Mouse (Mus musculus) myocyte (in vitro differentiated cells): ENCODE measurements at regions not wholly inside any gene's neighbourhood (a gene's known extent, or its start where the extent isn't known, plus 50 kb on each side); places are given as distances from the start of the nearest gene placed in this dataset.

ENCODE experiments used
- H3K27me3 ChIP-seq: one replicate; pipeline ENCODE4 v1.6.1; 2011; ENCODE audit not compliant: control insufficient read depth, insufficient read depth, insufficient read length
- H3K36me3 ChIP-seq: one replicate; pipeline ENCODE4 v1.6.1; 2011; ENCODE audit not compliant: control insufficient read depth, insufficient read depth
- H3K4me2 ChIP-seq: one replicate; pipeline ENCODE4 v1.6.1; 2011; ENCODE audit warnings: low read depth, control low read depth
- H3K4me3 ChIP-seq: one replicate; pipeline ENCODE4 v1.5.1; 2011; ENCODE audit warnings: mild to moderate bottlenecking, control low read depth, moderate library complexity
- H3K79me2 ChIP-seq: one replicate; pipeline ENCODE4 v1.6.1; 2011; ENCODE audit not compliant: control insufficient read depth, insufficient read depth
- H3ac ChIP-seq: one replicate; pipeline ENCODE4 v1.6.1; 2011; ENCODE audit not compliant: control insufficient read depth, insufficient read length
- CEBPB ChIP-seq: IDR thresholded peaks from 2 replicates; pipeline ENCODE4 v1.6.1; 2011; ENCODE audit warnings: mild to moderate bottlenecking, moderate library complexity; ENCODE audit not compliant: poor library complexity, insufficient read depth, severe bottlenecking
- E2F4 ChIP-seq: IDR thresholded peaks from one replicate; pipeline ENCODE4 v1.6.1; 2011; ENCODE audit warnings: mild to moderate bottlenecking, control low read depth, moderate library complexity; ENCODE audit not compliant: insufficient read depth
- MAX ChIP-seq: IDR thresholded peaks from one replicate; pipeline ENCODE4 v1.6.1; 2011; ENCODE audit warnings: low read depth, mild to moderate bottlenecking, control low read depth
- MYOD1 ChIP-seq, 3 experiments: IDR thresholded peaks; one replicate each; pipeline ENCODE4 v1.6.1; 2011; ENCODE audit warnings: control low read depth in 2 of 3, low read depth in 2 of 3, mild to moderate bottlenecking in 2 of 3, moderate library complexity in 1 of 3; ENCODE audit not compliant: insufficient read length in 2 of 3, control insufficient read depth in 1 of 3
- MYOG ChIP-seq, 3 experiments: IDR thresholded peaks; one replicate each; pipeline ENCODE4 v1.6.1; 2011; ENCODE audit warnings: control low read depth in 2 of 3, low read depth in 2 of 3, mild to moderate bottlenecking in 2 of 3; ENCODE audit not compliant: insufficient read length in 2 of 3, control insufficient read depth in 1 of 3, insufficient read depth in 1 of 3
- POLR2A ChIP-seq: IDR thresholded peaks from one replicate; pipeline ENCODE4 v1.6.1; 2011; ENCODE audit warnings: low read depth, mild to moderate bottlenecking, control low read depth, moderate library complexity; ENCODE audit not compliant: insufficient read length
- POLR2AphosphoS2 ChIP-seq: IDR thresholded peaks from one replicate; pipeline ENCODE4 v1.6.1; 2011; ENCODE audit warnings: low read depth, control low read depth; ENCODE audit not compliant: insufficient read length
- REST ChIP-seq: IDR thresholded peaks from one replicate; pipeline ENCODE4 v1.6.1; 2011; ENCODE audit warnings: mild to moderate bottlenecking, control low read depth, moderate library complexity; ENCODE audit not compliant: insufficient read depth, insufficient read length
- SRF ChIP-seq: IDR thresholded peaks from one replicate; pipeline ENCODE4 v1.6.1; 2011; ENCODE audit warnings: low read depth; ENCODE audit not compliant: control insufficient read depth, insufficient read length
- TCF12 ChIP-seq: IDR thresholded peaks from one replicate; pipeline ENCODE4 v1.6.1; 2011; ENCODE audit warnings: mild to moderate bottlenecking, control low read depth; ENCODE audit not compliant: poor library complexity, insufficient read depth, severe bottlenecking
- TCF3 ChIP-seq: IDR thresholded peaks from one replicate; pipeline ENCODE4 v1.6.1; 2011; ENCODE audit warnings: low read depth, control low read depth; ENCODE audit not compliant: insufficient read length
- USF1 ChIP-seq: IDR thresholded peaks from one replicate; pipeline ENCODE4 v1.6.1; 2011; ENCODE audit warnings: low read depth, mild to moderate bottlenecking, control low read depth, moderate library complexity

- Histone ChIP-seq H3K36me3 (no peaks in the 10 kb centered on the region), H3K79me2 (no peaks in the 10 kb centered on the region), H3K4me3 (no peak overlapping the region), H3ac (no peak overlapping the region), H3K4me2 (no peak overlapping the region), H3K27me3 (no peaks in the 10 kb centered on the region)
- TF ChIP-seq CEBPB (no peak), MYOD1 (IDR thresholded peaks at IDR 0.05; ENCODE audit: control insufficient read depth in 1 of 3, insufficient read length in 2 of 3, low read depth in 2 of 3) (no peak), MYOG (IDR thresholded peaks at IDR 0.05; ENCODE audit: control insufficient read depth in 1 of 3, insufficient read depth in 1 of 3, insufficient read length in 2 of 3, low read depth in 2 of 3) (no peak), TCF3 (no peak), POLR2AphosphoS2 (no peak), E2F4 (no peak), POLR2A (no peak), REST (no peak), MAX (no peak), USF1 (no peak), TCF12 (no peak), SRF (no peak)
Observed at GRCm38 (mm10) chr5:85485157-85485556, 580.2 kb downstream of the Cenpc1 start.

GRCm38 (mm10) chr5:85467811-85468210, 597.6 kb downstream of the Cenpc1 start:
- H3K27me3 ChIP-seq = no peaks in the 10 kb centered on the region

GRCm38 (mm10) chr5:85467151-85467550, 598.2 kb downstream of the Cenpc1 start:
- Histone ChIP-seq H3K4me2 (no peak overlapping the region), H3K4me3 (no peak overlapping the region), H3K27me3 (no peaks in the 10 kb centered on the region), H3K36me3 (no peaks in the 10 kb centered on the region), H3K79me2 (no peaks in the 10 kb centered on the region), H3ac (no peak overlapping the region)
- TF ChIP-seq MYOG (IDR thresholded peaks at IDR 0.05; ENCODE audit: control insufficient read depth in 1 of 3, insufficient read depth in 1 of 3, insufficient read length in 2 of 3, low read depth in 2 of 3) = no peak
- no peak for TF ChIP-seq CEBPB
- no peak for TF ChIP-seq E2F4
- no peak for TF ChIP-seq MYOD1 (IDR thresholded peaks at IDR 0.05; ENCODE audit: control insufficient read depth in 1 of 3, insufficient read length in 2 of 3, low read depth in 2 of 3)
- TF ChIP-seq SRF = no peak
- no peak for TF ChIP-seq USF1
- TF ChIP-seq MAX = no peak
- no peak for TF ChIP-seq POLR2A
- no peak for TF ChIP-seq TCF12
- TF ChIP-seq POLR2AphosphoS2 = no peak

More at GRCm38 (mm10) chr5:85467811-85468210, 597.6 kb downstream of the Cenpc1 start:
- no peaks in the 10 kb centered on the region for H3K79me2 ChIP-seq
- TF ChIP-seq TCF12 (no peak), POLR2A (no peak), MAX (no peak)
- H3K4me3 ChIP-seq = no peak overlapping the region
- no peak overlapping the region for H3ac ChIP-seq
- no peak overlapping the region for H3K4me2 ChIP-seq
- no peaks in the 10 kb centered on the region for H3K36me3 ChIP-seq
